Mouse (Mus musculus) forebrain, embryonic 14.5 days (tissue): ENCODE data around the gene Map1lc3b. TPM values are rescaled to one million over a fixed set of nuclear protein-coding genes. Genes with fewer than 3 reads are reported as not detected.

ENCODE experiments used
- ATAC-seq: fragments of 200-750 bp; cut with Nextera tagmentation; 2 replicates; pipeline ENCODE4 v1.8.0; 2017; ENCODE audit warnings: mild to moderate bottlenecking, moderate library complexity
- DNase-seq: peaks from one replicate; pipeline ENCODE4 v3.0.0-alpha.2; 2015; ENCODE audit warnings: low spot score
- H3K27ac ChIP-seq: fragments of 300-500 bp; sonication (generic); 2 replicates; pipeline ENCODE4 v1.5.1; 2014; ENCODE audit warnings: low read depth, mild to moderate bottlenecking, control low read depth, low read length, moderate library complexity
- H3K27me3 ChIP-seq: fragments of 300-500 bp; sonication (generic); replicated peaks from 2 replicates; pipeline ENCODE4 v1.6.1; 2014; ENCODE audit warnings: low read length, control low read depth, mixed read lengths; ENCODE audit not compliant: control insufficient read depth, insufficient read depth
- H3K36me3 ChIP-seq: fragments of 300-500 bp; sonication (generic); 2 replicates; pipeline ENCODE4 v1.6.1; 2014; ENCODE audit warnings: low read length, control low read depth; ENCODE audit not compliant: control insufficient read depth, insufficient read depth
- H3K4me1 ChIP-seq: fragments of 300-500 bp; sonication (generic); 2 replicates; pipeline ENCODE4 v1.6.1; 2014; ENCODE audit warnings: antibody characterized with exemption, low read length, control low read depth; ENCODE audit not compliant: control insufficient read depth, insufficient read depth
- H3K4me2 ChIP-seq: fragments of 300-500 bp; sonication (generic); 2 replicates; pipeline ENCODE4 v1.6.1; 2014; ENCODE audit warnings: mild to moderate bottlenecking, control low read depth, low read length
- H3K4me3 ChIP-seq: fragments of 300-500 bp; sonication (generic); 2 replicates; pipeline ENCODE4 v1.5.1; 2014; ENCODE audit warnings: low read depth, low read length, control low read depth
- H3K9ac ChIP-seq: fragments of 300-500 bp; sonication (generic); 2 replicates; pipeline ENCODE4 v1.6.1; 2014; ENCODE audit warnings: mild to moderate bottlenecking, low read length, control low read depth, moderate library complexity
- H3K9me3 ChIP-seq: fragments of 300-500 bp; sonication (generic); replicated peaks from 2 replicates; pipeline ENCODE4 v1.6.1; 2016; ENCODE audit warnings: low read length, control low read depth, mixed read lengths; ENCODE audit not compliant: control insufficient read depth
- WGBS: fragments of 180-500 bp; shearing (Covaris S2); extraction: QIAGEN DNeasy Blood & Tissue Kit; methylation state at CpG from one replicate; pipeline ENCODE4 v1.1.7; 2014; 5-methylcytosine and 5-hydroxymethylcytosine counted together
- polyA plus RNA-seq: library from polyadenylated mRNA; unstranded; fragments of >200 nt; fragmentation: Nextera tagmentation; extraction: Ambion mirVana; gene quantifications from 2 replicates; pipeline ENCODE4 v1.2.1, GENCODE M21; 2014

The Map1lc3b gene
- polyA plus RNA-seq, 1 experiment from 2014 or later = 435 TPM

GRCm38 (mm10) chr8:121580465-121580864, 9.7 kb upstream of the Map1lc3b start:
- WGBS = 46% methylated on average over 9 of the region's 9 CpGs
- no peak overlapping the region for H3K4me3 ChIP-seq
- DNase-seq = no peak

GRCm38 (mm10) chr8:121583653-121584052, 6.5 kb upstream of the Map1lc3b start:
- H3K9ac ChIP-seq = no peak overlapping the region
- H3K36me3 ChIP-seq = no peaks in the 10 kb centered on the region
- H3K27ac ChIP-seq = no peak overlapping the region
- WGBS = 65% methylated on average over 8 of the region's 8 CpGs
- no peaks in the 10 kb centered on the region for H3K9me3 ChIP-seq
- peaks cover 3% of the 10 kb centered on the region; the same call in 1 of the 2 replicates for H3K4me1 ChIP-seq
- no peak overlapping the region for H3K4me2 ChIP-seq
- DNase-seq (no peak), ATAC-seq (no peak)
- H3K27me3 ChIP-seq = no peaks in the 10 kb centered on the region
- no peak overlapping the region for H3K4me3 ChIP-seq

More at GRCm38 (mm10) chr8:121580465-121580864, 9.7 kb upstream of the Map1lc3b start:
- no peak overlapping the region for H3K9ac ChIP-seq
- peaks cover 12% of the 10 kb centered on the region for H3K4me1 ChIP-seq
- no peak overlapping the region for H3K4me2 ChIP-seq
- no peak overlapping the region for H3K27ac ChIP-seq
- H3K27me3 ChIP-seq = no peaks in the 10 kb centered on the region
- no peaks in the 10 kb centered on the region for H3K9me3 ChIP-seq
- H3K36me3 ChIP-seq = no peaks in the 10 kb centered on the region
- no peak for ATAC-seq

- Histone ChIP-seq H3K4me1 (peaks cover 6% of the 10 kb centered on the region), H3K4me3 (peak overlapping the region; percentile 52), H3K36me3 (no peaks in the 10 kb centered on the region), H3K9ac (peak overlapping the region; percentile 59; the same call in 1 of the 2 replicates), H3K27me3 (no peaks in the 10 kb centered on the region), H3K27ac (no peak overlapping the region), H3K4me2 (peak overlapping the region; percentile 53), H3K9me3 (no peaks in the 10 kb centered on the region)
- 47% methylated on average over 13 of the region's 13 CpGs for WGBS
- ATAC-seq = no peak
- no peak for DNase-seq
Observed at GRCm38 (mm10) chr8:121584730-121585129, 5.4 kb upstream of the Map1lc3b start.

- no peaks in the 10 kb centered on the region for H3K27me3 ChIP-seq
- peaks cover 8% of the 10 kb centered on the region for H3K4me1 ChIP-seq
- no peaks in the 10 kb centered on the region for H3K9me3 ChIP-seq
- DNase-seq = peak; percentile 99
- peak; percentile 96 for ATAC-seq
- H3K9ac ChIP-seq = peak overlapping the region; percentile 59
- under 1% methylated on average over 47 of the region's 47 CpGs for WGBS
- H3K27ac ChIP-seq = no peak overlapping the region
- H3K4me3 ChIP-seq = peak overlapping the region; percentile 52
- H3K4me2 ChIP-seq = peak overlapping the region; percentile 53
- H3K36me3 ChIP-seq = no peaks in the 10 kb centered on the region
Observed at GRCm38 (mm10) chr8:121585159-121585825, 4.9 kb upstream of the Map1lc3b start.

- H3K4me3 ChIP-seq = no peak overlapping the region
- no peak overlapping the region for H3K27ac ChIP-seq
- peaks cover 21% of the 10 kb centered on the region for H3K4me1 ChIP-seq
- H3K36me3 ChIP-seq = peaks cover 6% of the 10 kb centered on the region
- DNase-seq (no peak), ATAC-seq (no peak)
- H3K9me3 ChIP-seq = no peaks in the 10 kb centered on the region
- H3K4me2 ChIP-seq = no peak overlapping the region
- no peaks in the 10 kb centered on the region for H3K27me3 ChIP-seq
- 82% methylated on average over 4 of the region's 4 CpGs for WGBS
- H3K9ac ChIP-seq = no peak overlapping the region
Observed at GRCm38 (mm10) chr8:121588750-121589149, 1.4 kb upstream of the Map1lc3b start.

- DNase-seq = no peak
- ATAC-seq = no peak
- 59% methylated on average over 2 of the region's 2 CpGs for WGBS
- peak overlapping the region; percentile 56; the same call in 1 of the 2 replicates for H3K9ac ChIP-seq
- no peaks in the 10 kb centered on the region for H3K27me3 ChIP-seq
- peak overlapping the region; percentile 91; the same call in 1 of the 2 replicates for H3K4me2 ChIP-seq
- H3K4me3 ChIP-seq = no peak overlapping the region
- no peaks in the 10 kb centered on the region for H3K9me3 ChIP-seq
- peaks cover 11% of the 10 kb centered on the region for H3K36me3 ChIP-seq
- peaks cover 21% of the 10 kb centered on the region for H3K4me1 ChIP-seq
- no peak overlapping the region for H3K27ac ChIP-seq
Observed at GRCm38 (mm10) chr8:121589205-121589726, 895 bp upstream of the Map1lc3b start.

GRCm38 (mm10) chr8:121591178-121592066, 1.3 kb downstream of the Map1lc3b start:
- H3K4me1 ChIP-seq = peaks cover 19% of the 10 kb centered on the region
- H3K27ac ChIP-seq = peak overlapping the region; percentile 72; the same call in 1 of the 2 replicates
- peaks cover 31% of the 10 kb centered on the region for H3K36me3 ChIP-seq
- peak overlapping the region; percentile 85 for H3K4me3 ChIP-seq
- no peaks in the 10 kb centered on the region for H3K9me3 ChIP-seq
- peak overlapping the region; percentile 92 for H3K9ac ChIP-seq
- DNase-seq = peak; percentile 51
- peak overlapping the region; percentile 91 for H3K4me2 ChIP-seq
- H3K27me3 ChIP-seq = no peaks in the 10 kb centered on the region
- WGBS = 18% methylated on average over 20 of the region's 20 CpGs
- no peak for ATAC-seq

GRCm38 (mm10) chr8:121593293-121593692, 3.1 kb downstream of the Map1lc3b start:
- ATAC-seq = no peak
- 91% methylated on average over 5 of the region's 5 CpGs for WGBS

More at GRCm38 (mm10) chr8:121593293-121593692, 3.1 kb downstream of the Map1lc3b start:
- H3K27me3 ChIP-seq = no peaks in the 10 kb centered on the region
- no peak overlapping the region for H3K4me3 ChIP-seq
- no peak overlapping the region for H3K27ac ChIP-seq
- no peak overlapping the region for H3K4me2 ChIP-seq
- no peak overlapping the region for H3K9ac ChIP-seq
- H3K9me3 ChIP-seq = no peaks in the 10 kb centered on the region
- H3K36me3 ChIP-seq = peaks cover 47% of the 10 kb centered on the region
- peaks cover 19% of the 10 kb centered on the region for H3K4me1 ChIP-seq
- no peak for DNase-seq
